Comparison of ENCODE assay signal across 10 mouse cellular contexts in genomic region chr1:78016541-78017267, GRCm38 (mm10).
DNase-seq lines count a peak whose midpoint lies in the region; ATAC-seq and TF ChIP-seq lines count a peak whose summit lies in the region.
"Had no signal": no experiment of that assay in that cellular context is flagged by ENCODE, and none has a peak within 500 bp of the region (broad histone marks: within the 10 kb centered on the region; RNA-seq: fewer than 3 reads in every experiment).

No protein-coding gene starts in this region.

- H3K9me3 ChIP-seq in lung, embryonic 14.5 days (ENCODE audit: low read depth, low read length), result no peaks in the 10 kb centered on the region
- no peaks in the 10 kb centered on the region for H3K9me3 ChIP-seq in limb, embryonic 14.5 days (ENCODE audit: control insufficient read depth, low read length)
- no peaks in the 10 kb centered on the region for H3K9me3 ChIP-seq in neural tube, embryonic 15.5 days (replicated peaks)

- H3K9ac ChIP-seq in lung, embryonic 14.5 days, result no peak overlapping the region
- H3K9ac ChIP-seq in limb, embryonic 14.5 days (ENCODE audit: low read depth, low read length, severe bottlenecking), result no peak overlapping the region
- H3K9ac ChIP-seq in neural tube, embryonic 15.5 days (replicated peaks), result no peak overlapping the region; the same call in 1 of the 2 replicates

- WGBS in lung, embryonic 14.5 days, result 43% methylated on average over 18 of the region's 18 CpGs
- WGBS in limb, embryonic 14.5 days, result 44% methylated on average over 18 of the region's 18 CpGs
- 30% methylated on average over 18 of the region's 18 CpGs for WGBS in neural tube, embryonic 15.5 days

- H3K4me3 ChIP-seq in lung, embryonic 14.5 days (ENCODE audit: low read depth, low read length), result no peak overlapping the region
- no peak overlapping the region for H3K4me3 ChIP-seq in embryonic fibroblast, embryonic 13.5 days (ENCODE audit: insufficient read depth, low read length)
- H3K4me3 ChIP-seq in limb, embryonic 14.5 days (replicated peaks; ENCODE audit: low read length), result no peak overlapping the region
- H3K4me3 ChIP-seq in neural tube, embryonic 15.5 days (replicated peaks), result peak overlapping the region; percentile 11; the same call in 1 of the 2 replicates

- no peak for TF ChIP-seq CTCF in lung, embryonic 14.5 days (IDR thresholded peaks at IDR 0.05; ENCODE audit: low read depth)
- no peak for TF ChIP-seq CTCF in embryonic fibroblast, embryonic 13.5 days (IDR thresholded peaks at IDR 0.05; ENCODE audit: borderline replicate concordance, insufficient read depth, low read length)

- no peak for TF ChIP-seq POLR2A in embryonic fibroblast, embryonic 13.5 days (IDR thresholded peaks at IDR 0.05; ENCODE audit: low read depth, low read length)
- no peak for TF ChIP-seq POLR2A in limb, embryonic 14.5 days (IDR thresholded peaks at IDR 0.05; ENCODE audit: borderline replicate concordance, extremely low read depth, insufficient read depth, insufficient read length)

- peaks cover 3% of the 10 kb centered on the region; the same call in 1 of the 2 replicates for H3K4me1 ChIP-seq in lung, embryonic 14.5 days (ENCODE audit: insufficient read depth)
- H3K4me1 ChIP-seq in embryonic fibroblast, embryonic 13.5 days (ENCODE audit: control insufficient read depth, insufficient read depth, low read length), result peaks cover 5% of the 10 kb centered on the region; the same call in 1 of the 2 replicates
- H3K4me1 ChIP-seq in limb, embryonic 14.5 days (ENCODE audit: control insufficient read depth, insufficient read depth, low read length), result peaks cover 11% of the 10 kb centered on the region
- peaks cover 11% of the 10 kb centered on the region for H3K4me1 ChIP-seq in neural tube, embryonic 15.5 days

- DNase-seq in lung, embryonic 14.5 days, result peak; percentile 6
- DNase-seq in lung, adult 18-20 months, result no peak
- peak; percentile 56 for DNase-seq in limb, embryonic 14.5 days (ENCODE audit: low spot score)
- DNase-seq: heart, postnatal 10 days; kidney, adult 9 months; lung, postnatal 10 days had no signal

- ATAC-seq in lung, embryonic 14.5 days (ENCODE audit: insufficient read depth), result no peak
- no peak for ATAC-seq in limb, embryonic 14.5 days (ENCODE audit: low FRiP score, low read depth)
- no peak for ATAC-seq in neural tube, embryonic 15.5 days (ENCODE audit: low FRiP score)
- no peak for ATAC-seq in monocyte, adult 5-6 weeks (replicated peaks; ENCODE audit: insufficient number of reproducible peaks, low FRiP score, low TSS enrichment, poor library complexity, severe bottlenecking)
- ATAC-seq in activated CD4-positive, CD25-positive, alpha-beta regulatory T cell, adult 4 months, result no peak

- H3K27me3 ChIP-seq in lung, embryonic 14.5 days (ENCODE audit: insufficient read depth, low read length), result no peaks in the 10 kb centered on the region
- no peaks in the 10 kb centered on the region for H3K27me3 ChIP-seq in limb, embryonic 14.5 days (ENCODE audit: control insufficient read depth, insufficient read depth, low read length)
- H3K27me3 ChIP-seq in neural tube, embryonic 15.5 days (replicated peaks), result 0 out of 2 replicates have a peak, but pooled peaks cover 3% of the 10 kb centered on the region

- H3K36me3 ChIP-seq in lung, embryonic 14.5 days (ENCODE audit: insufficient read depth), result no peaks in the 10 kb centered on the region
- no peaks in the 10 kb centered on the region for H3K36me3 ChIP-seq in limb, embryonic 14.5 days (ENCODE audit: control insufficient read depth, insufficient read depth, low read length)
- no peaks in the 10 kb centered on the region for H3K36me3 ChIP-seq in neural tube, embryonic 15.5 days

- no peak overlapping the region for H3K27ac ChIP-seq in lung, embryonic 14.5 days (ENCODE audit: low read depth)
- peak overlapping the region; percentile 63 for H3K27ac ChIP-seq in embryonic fibroblast, embryonic 13.5 days (ENCODE audit: insufficient read depth, low read length)
- no peak overlapping the region for H3K27ac ChIP-seq in limb, embryonic 14.5 days (replicated peaks; ENCODE audit: low read depth, low read length)
- H3K27ac ChIP-seq in neural tube, embryonic 15.5 days (replicated peaks), result no peak overlapping the region

- 0 out of 2 replicates have a peak overlapping the region, but pooled peaks have one; percentile 16 for H3K4me2 ChIP-seq in lung, embryonic 14.5 days
- peak overlapping the region; percentile 33 for H3K4me2 ChIP-seq in limb, embryonic 14.5 days (replicated peaks; ENCODE audit: low read depth, low read length, severe bottlenecking)
- H3K4me2 ChIP-seq in neural tube, embryonic 15.5 days, result peak overlapping the region; percentile 53

Comparison
In these comparisons a context has a peak if more than half of its experiments do, and no peak if none do; other contexts are left out.
1. DNase-seq: peak in lung, embryonic 14.5 days (single experiment) and limb, embryonic 14.5 days (single experiment); none in lung, adult 18-20 months (0 of 2).
2. Peak in every context shown above with its lines, with median percentiles within 50 percentile points of each other: H3K4me2 ChIP-seq.